Comparison of ENCODE assay signal across 1 mouse cellular context in genomic region chr9:63398611-63399462, GRCm38 (mm10).
A peak's percentile ranks its signal among the peaks of the same experiment; 100 is the strongest.
TF ChIP-seq lines count a peak whose summit lies in the region.

TSS of gene 2300009A05Rik (minus strand) at chr9:63399246.

TF ChIP-seq in CH12.LX, 34 proteins besides CTCF, POLR2A, EP300 and RAD21 (continued from another document):
- TF ChIP-seq ELF1 (IDR thresholded peaks at IDR 0.05; ENCODE audit: low read depth, low read length): peak; percentile 40; the same call in 1 of the 2 replicates
- no peak for TF ChIP-seq ETS1 (conservative IDR thresholded peaks at IDR 0.05; ENCODE audit: low read depth, low read length)
- TF ChIP-seq IRF4 (IDR thresholded peaks at IDR 0.05; ENCODE audit: low read depth, low read length): peak; percentile 43; the same call in 1 of the 2 replicates
- TF ChIP-seq USF2 (conservative IDR thresholded peaks at IDR 0.05; ENCODE audit: low read depth, low read length): no peak
- peak; percentile 57; the same call in 1 of the 2 replicates for TF ChIP-seq KAT2A (IDR thresholded peaks at IDR 0.05; ENCODE audit: insufficient replicate concordance, low read length)
- peak; percentile 65 for TF ChIP-seq BHLHE40 (IDR thresholded peaks at IDR 0.05; ENCODE audit: low read depth, low read length)
- TF ChIP-seq JUN (IDR thresholded peaks at IDR 0.05; ENCODE audit: insufficient read depth, low read depth, low read length): no peak
- peak; percentile 89; the same call in 1 of the 2 replicates for TF ChIP-seq ZMIZ1 (IDR thresholded peaks at IDR 0.05; ENCODE audit: low read depth, low read length)
- TF ChIP-seq E2F4 (IDR thresholded peaks at IDR 0.05; ENCODE audit: insufficient replicate concordance, low read depth, low read length): no peak
- TF ChIP-seq MAFK (IDR thresholded peaks at IDR 0.05; ENCODE audit: insufficient replicate concordance, low read length): peak; percentile 86; the same call in 1 of the 2 replicates
- TF ChIP-seq NELFE (IDR thresholded peaks at IDR 0.05; ENCODE audit: low read depth, low read length): peak; percentile 95
- peak; percentile 66; the same call in 1 of the 2 replicates for TF ChIP-seq TBP (conservative IDR thresholded peaks at IDR 0.05; ENCODE audit: low read depth, low read length)
- TF ChIP-seq ZC3H11A (IDR thresholded peaks at IDR 0.05; ENCODE audit: low read depth, low read length): no peak
